Mouse (Mus musculus) CH12.LX (cell line): ENCODE results near the gene Cd164l2.

ENCODE experiments used
- CTCF ChIP-seq, 2 experiments: IDR thresholded peaks in 1 of 2; conservative IDR thresholded peaks in 1 of 2; 2 replicates each; pipeline ENCODE4 v1.5.1; 2011 to 2012; ENCODE audit warnings: low read depth in 2 of 2, low read length in 2 of 2, improper control_type of control experiment in 1 of 2, inconsistent platforms in 1 of 2, mild to moderate bottlenecking in 1 of 2, moderate library complexity in 1 of 2
- IRF4 ChIP-seq: IDR thresholded peaks from 2 replicates; pipeline ENCODE4 v1.6.1; 2014; ENCODE audit warnings: low read depth, mild to moderate bottlenecking, inconsistent platforms, low read length, improper control_type of control experiment
- MAFK ChIP-seq: IDR thresholded peaks from 2 replicates; pipeline ENCODE4 v1.6.1; 2011; ENCODE audit warnings: low read length, improper control_type of control experiment; ENCODE audit not compliant: insufficient replicate concordance
- MAX ChIP-seq: IDR thresholded peaks from 2 replicates; pipeline ENCODE4 v1.6.1; 2011; ENCODE audit warnings: low read length, improper control_type of control experiment
- MXI1 ChIP-seq: IDR thresholded peaks from 2 replicates; pipeline ENCODE4 v1.6.1; 2011; ENCODE audit warnings: mild to moderate bottlenecking, low read depth, low read length, improper control_type of control experiment
- NRF1 ChIP-seq: IDR thresholded peaks from 2 replicates; pipeline ENCODE4 v1.6.1; 2014; ENCODE audit warnings: low read depth, mild to moderate bottlenecking, inconsistent platforms, low read length, improper control_type of control experiment, moderate library complexity
- POLR2A ChIP-seq: IDR thresholded peaks from 2 replicates; pipeline ENCODE4 v1.6.1; 2011; ENCODE audit warnings: low read depth, mild to moderate bottlenecking, improper control_type of control experiment, low read length

DNA sequence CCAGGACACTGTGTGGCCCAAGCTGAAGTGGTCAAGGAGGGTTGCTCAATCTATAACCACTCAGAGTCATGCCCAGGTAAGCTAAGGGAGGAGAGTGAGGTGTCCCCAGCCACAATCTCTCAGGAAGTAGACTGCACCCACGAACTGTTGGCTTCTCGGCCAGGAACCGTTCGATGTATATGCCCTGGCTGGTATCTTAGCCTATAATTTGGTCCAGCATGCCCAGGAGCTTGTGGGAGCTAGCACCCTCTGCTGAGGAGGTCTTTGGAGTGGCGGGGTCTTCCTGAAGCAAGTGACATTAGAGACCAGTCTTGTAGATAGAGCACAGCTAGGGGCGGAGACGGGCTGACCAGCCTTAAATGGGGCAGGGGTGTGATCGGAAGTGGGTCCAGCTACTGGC is 9.8 kb downstream of the Cd164l2 start:
- TF ChIP-seq CTCF (conservative IDR thresholded peaks at IDR 0.05 in 1 of 2, IDR thresholded peaks at IDR 0.05 in 1 of 2; ENCODE audit: low read depth in 2 of 2, low read length in 2 of 2) (no peak), IRF4 (no peak), POLR2A (no peak), MXI1 (no peak), MAX (no peak), MAFK (no peak), NRF1 (no peak)
